Mouse (Mus musculus) liver, postnatal 0 days (tissue): ENCODE data around the gene Nostrin.

Experiments used
- CTCF ChIP-seq: sonication (generic); IDR thresholded peaks from 2 replicates; pipeline ENCODE4 v1.5.1; 2016; ENCODE audit warnings: antibody characterized with exemption, low read depth
- EP300 ChIP-seq: IDR thresholded peaks from 2 replicates; pipeline ENCODE4 v1.6.1; 2016; ENCODE audit warnings: antibody characterized with exemption, low read depth, mild to moderate bottlenecking

DNA sequence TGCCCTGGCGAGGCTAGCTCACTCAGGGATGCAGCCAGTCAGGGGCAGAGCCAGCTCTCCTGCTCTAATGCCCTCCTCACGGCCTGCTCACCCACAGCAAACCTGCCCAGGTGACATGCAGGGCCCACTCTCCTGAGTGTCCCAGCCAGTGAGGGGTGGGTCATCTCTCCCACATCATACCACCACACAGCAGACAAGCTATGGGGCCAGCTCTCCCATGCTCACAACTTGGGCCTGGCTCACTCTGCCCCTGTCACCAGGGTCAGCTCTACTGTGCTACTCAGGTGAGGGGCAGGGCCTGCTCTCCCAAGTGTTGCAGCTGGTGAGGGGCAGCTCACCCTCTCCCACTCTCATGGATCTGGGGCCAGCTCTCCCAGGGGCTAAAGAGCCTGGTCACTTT, 52.4 kb downstream of the Nostrin start:
- TF ChIP-seq EP300 (no peak), CTCF (no peak)
